Mouse (Mus musculus): ENCODE measurements around the gene Lmnb2. TPM values are rescaled to one million over a fixed set of nuclear protein-coding genes. Genes with fewer than 3 reads are reported as not detected.

The Lmnb2 gene
- polyA plus RNA-seq, 1 experiment from 2014 or later = 10.3 TPM

- H3K27me3 ChIP-seq (ENCODE audit: control insufficient read depth, insufficient read depth, low read depth, low read length) = no peaks in the 10 kb centered on the region
These were observed 6.7 kb downstream of the Lmnb2 start for GRCm38 (mm10) chr10:80911354-80911753.

GRCm38 (mm10) chr10:80909375-80910162 is 8.5 kb downstream of the Lmnb2 start:
- H3K4me2 ChIP-seq (ENCODE audit: low read depth, low read length) = no peak overlapping the region

More at GRCm38 (mm10) chr10:80911354-80911753, 6.7 kb downstream of the Lmnb2 start:
- 80% methylated on average over 4 of the region's 4 CpGs for WGBS (ENCODE audit: insufficient replicate concordance)
- H3K4me2 ChIP-seq (ENCODE audit: low read depth, low read length) = no peak overlapping the region
- no peak overlapping the region for H3K9ac ChIP-seq (ENCODE audit: low read depth, low read length)
- H3K4me3 ChIP-seq (ENCODE audit: low read depth, low read length) = no peak overlapping the region
- H3K36me3 ChIP-seq (ENCODE audit: control insufficient read depth, insufficient read depth) = no peaks in the 10 kb centered on the region
- H3K27ac ChIP-seq (ENCODE audit: low read length) = no peak overlapping the region
- H3K4me1 ChIP-seq (ENCODE audit: control insufficient read depth, low read depth, low read length) = peaks cover 25% of the 10 kb centered on the region
- ATAC-seq (ENCODE audit: low read depth) = no peak
- no peaks in the 10 kb centered on the region for H3K9me3 ChIP-seq (replicated peaks; ENCODE audit: control insufficient read depth, low read length)

GRCm38 (mm10) chr10:80904709-80905108 is 13.3 kb downstream of the Lmnb2 start:
- WGBS (ENCODE audit: insufficient replicate concordance) = 78% methylated on average over 11 of the region's 11 CpGs
- no peak overlapping the region for H3K4me2 ChIP-seq (ENCODE audit: low read depth, low read length)
- H3K27ac ChIP-seq (ENCODE audit: low read length) = no peak overlapping the region
- no peak overlapping the region for H3K4me3 ChIP-seq (ENCODE audit: low read depth, low read length)
- ATAC-seq (ENCODE audit: low read depth) = no peak
- H3K36me3 ChIP-seq (ENCODE audit: control insufficient read depth, insufficient read depth) = peaks cover 4% of the 10 kb centered on the region
- no peaks in the 10 kb centered on the region for H3K27me3 ChIP-seq (ENCODE audit: control insufficient read depth, insufficient read depth, low read depth, low read length)
- no peak overlapping the region for H3K9ac ChIP-seq (ENCODE audit: low read depth, low read length)
- no peaks in the 10 kb centered on the region for H3K9me3 ChIP-seq (replicated peaks; ENCODE audit: control insufficient read depth, low read length)
- H3K4me1 ChIP-seq (ENCODE audit: control insufficient read depth, low read depth, low read length) = peaks cover 8% of the 10 kb centered on the region

More at GRCm38 (mm10) chr10:80909375-80910162, 8.5 kb downstream of the Lmnb2 start:
- peaks cover 8% of the 10 kb centered on the region for H3K4me1 ChIP-seq (ENCODE audit: control insufficient read depth, low read depth, low read length)
- no peak overlapping the region for H3K4me3 ChIP-seq (ENCODE audit: low read depth, low read length)
- no peak overlapping the region for H3K9ac ChIP-seq (ENCODE audit: low read depth, low read length)
- H3K27me3 ChIP-seq (ENCODE audit: control insufficient read depth, insufficient read depth, low read depth, low read length) = no peaks in the 10 kb centered on the region
- no peaks in the 10 kb centered on the region for H3K9me3 ChIP-seq (replicated peaks; ENCODE audit: control insufficient read depth, low read length)
- no peak for ATAC-seq (ENCODE audit: low read depth)
- peaks cover 2% of the 10 kb centered on the region for H3K36me3 ChIP-seq (ENCODE audit: control insufficient read depth, insufficient read depth)
- 84% methylated on average over 22 of the region's 22 CpGs for WGBS (ENCODE audit: insufficient replicate concordance)
- no peak overlapping the region for H3K27ac ChIP-seq (ENCODE audit: low read length)

- H3K4me2 ChIP-seq (ENCODE audit: low read depth, low read length) = no peak overlapping the region
- no peaks in the 10 kb centered on the region for H3K9me3 ChIP-seq (replicated peaks; ENCODE audit: control insufficient read depth, low read length)
- H3K36me3 ChIP-seq (ENCODE audit: control insufficient read depth, insufficient read depth) = peaks cover 5% of the 10 kb centered on the region
- H3K9ac ChIP-seq (ENCODE audit: low read depth, low read length) = no peak overlapping the region
- peaks cover 14% of the 10 kb centered on the region for H3K4me1 ChIP-seq (ENCODE audit: control insufficient read depth, low read depth, low read length)
- H3K27ac ChIP-seq (ENCODE audit: low read length) = no peak overlapping the region
- no peak overlapping the region for H3K4me3 ChIP-seq (ENCODE audit: low read depth, low read length)
- 86% methylated on average over 28 of the region's 28 CpGs for WGBS (ENCODE audit: insufficient replicate concordance)
- ATAC-seq (ENCODE audit: low read depth) = no peak
- no peaks in the 10 kb centered on the region for H3K27me3 ChIP-seq (ENCODE audit: control insufficient read depth, insufficient read depth, low read depth, low read length)
These were observed 13.9 kb downstream of the Lmnb2 start for GRCm38 (mm10) chr10:80904004-80904693.

GRCm38 (mm10) chr10:80903282-80903681 is 14.8 kb downstream of the Lmnb2 start:
- H3K36me3 ChIP-seq (ENCODE audit: control insufficient read depth, insufficient read depth) = peaks cover 7% of the 10 kb centered on the region
- 80% methylated on average over 10 of the region's 10 CpGs for WGBS (ENCODE audit: insufficient replicate concordance)

GRCm38 (mm10) chr10:80902273-80902940 is 15.6 kb downstream of the Lmnb2 start:
- ATAC-seq (ENCODE audit: low read depth) = no peak
- Histone ChIP-seq H3K9ac (ENCODE audit: low read depth, low read length) (no peak overlapping the region), H3K4me3 (ENCODE audit: low read depth, low read length) (no peak overlapping the region), H3K9me3 (replicated peaks; ENCODE audit: control insufficient read depth, low read length) (no peaks in the 10 kb centered on the region), H3K27me3 (ENCODE audit: control insufficient read depth, insufficient read depth, low read depth, low read length) (no peaks in the 10 kb centered on the region), H3K36me3 (ENCODE audit: control insufficient read depth, insufficient read depth) (peaks cover 7% of the 10 kb centered on the region), H3K27ac (ENCODE audit: low read length) (no peak overlapping the region), H3K4me1 (ENCODE audit: control insufficient read depth, low read depth, low read length) (peaks cover 17% of the 10 kb centered on the region), H3K4me2 (ENCODE audit: low read depth, low read length) (no peak overlapping the region)
- WGBS (ENCODE audit: insufficient replicate concordance) = 83% methylated on average over 9 of the region's 9 CpGs

More at GRCm38 (mm10) chr10:80903282-80903681, 14.8 kb downstream of the Lmnb2 start:
- no peak overlapping the region for H3K9ac ChIP-seq (ENCODE audit: low read depth, low read length)
- no peak overlapping the region for H3K4me2 ChIP-seq (ENCODE audit: low read depth, low read length)
- ATAC-seq (ENCODE audit: low read depth) = no peak
- H3K27me3 ChIP-seq (ENCODE audit: control insufficient read depth, insufficient read depth, low read depth, low read length) = no peaks in the 10 kb centered on the region
- H3K4me3 ChIP-seq (ENCODE audit: low read depth, low read length) = no peak overlapping the region
- H3K4me1 ChIP-seq (ENCODE audit: control insufficient read depth, low read depth, low read length) = peaks cover 17% of the 10 kb centered on the region
- no peak overlapping the region for H3K27ac ChIP-seq (ENCODE audit: low read length)
- no peaks in the 10 kb centered on the region for H3K9me3 ChIP-seq (replicated peaks; ENCODE audit: control insufficient read depth, low read length)

- Histone ChIP-seq H3K36me3 (ENCODE audit: control insufficient read depth, insufficient read depth) (peaks cover 7% of the 10 kb centered on the region), H3K4me2 (ENCODE audit: low read depth, low read length) (peak overlapping the region; percentile 64), H3K9me3 (replicated peaks; ENCODE audit: control insufficient read depth, low read length) (no peaks in the 10 kb centered on the region), H3K4me1 (ENCODE audit: control insufficient read depth, low read depth, low read length) (peaks cover 17% of the 10 kb centered on the region), H3K9ac (ENCODE audit: low read depth, low read length) (peak overlapping the region; percentile 29; the same call in 1 of the 2 replicates), H3K27ac (ENCODE audit: low read length) (peak overlapping the region; percentile 16; the same call in 1 of the 2 replicates), H3K4me3 (ENCODE audit: low read depth, low read length) (peak overlapping the region; percentile 82), H3K27me3 (ENCODE audit: control insufficient read depth, insufficient read depth, low read depth, low read length) (no peaks in the 10 kb centered on the region)
- no peak for ATAC-seq (ENCODE audit: low read depth)
- WGBS (ENCODE audit: insufficient replicate concordance) = 86% methylated on average over 19 of the region's 19 CpGs
These were observed 16.4 kb downstream of the Lmnb2 start for GRCm38 (mm10) chr10:80901409-80902272.
